Mouse (Mus musculus): ENCODE measurements around the gene Olfr961. TPM values are rescaled to one million over a fixed set of nuclear protein-coding genes. Genes with fewer than 3 reads are reported as not detected.

The Olfr961 gene
- total RNA-seq, 4 experiments from 2014 or later = not detected

Other genes starting within 250 kb of the Olfr961 start
- not detected for gene Olfr952, start 217.9 kb upstream of the Olfr961 start, total RNA-seq (2022)
- not detected for gene Olfr954, start 188.4 kb upstream of the Olfr961 start, total RNA-seq (2022)
- gene Olfr955, start 173.1 kb upstream of the Olfr961 start, total RNA-seq (2022) = not detected
- gene Olfr44, start 151.1 kb upstream of the Olfr961 start, total RNA-seq (2022) = not detected
- gene Olfr957, start 129.3 kb upstream of the Olfr961 start, total RNA-seq (2022) = under 1 TPM in 1 of 4 experiments, not detected in 3; 0.22 TPM
- gene Olfr958, start 91.0 kb upstream of the Olfr961 start, total RNA-seq (2022) = not detected
- not detected for gene Olfr959, start 69.5 kb upstream of the Olfr961 start, total RNA-seq (2022)
- 1 to 10 TPM; 5.4 to 8.3 (median 7.7) TPM for gene AW551984, start 40.7 kb upstream of the Olfr961 start, total RNA-seq (2022)
- not detected for gene Olfr148, start 34.4 kb upstream of the Olfr961 start, total RNA-seq (2022)
- gene Olfr960, start 23.7 kb upstream of the Olfr961 start, total RNA-seq (2022) = not detected
- not detected for gene Olfr963, start 22.1 kb downstream of the Olfr961 start, total RNA-seq (2022)
- gene Olfr149, start 62.0 kb downstream of the Olfr961 start, total RNA-seq (2022) = not detected
- gene Olfr965, start 66.3 kb downstream of the Olfr961 start, total RNA-seq (2022) = not detected
- gene Olfr150, start 85.9 kb downstream of the Olfr961 start, total RNA-seq (2022) = not detected
- not detected for gene Olfr967, start 101.2 kb downstream of the Olfr961 start, total RNA-seq (2022)
- gene Olfr968, start 138.2 kb downstream of the Olfr961 start, total RNA-seq (2022) = not detected
- not detected for gene Olfr969, start 145.9 kb downstream of the Olfr961 start, total RNA-seq (2022)
- not detected for gene Olfr970, start 163.8 kb downstream of the Olfr961 start, total RNA-seq (2022)
- not detected for gene Olfr971, start 191.8 kb downstream of the Olfr961 start, total RNA-seq (2022)
- not detected for gene Olfr972, start 221.3 kb downstream of the Olfr961 start, total RNA-seq (2022)